Mouse (Mus musculus): Measurements from ENCODE around the gene Rnf34. TPM values are rescaled to one million over a fixed set of nuclear protein-coding genes. Genes with fewer than 3 reads are reported as not detected.

Gene Rnf34
- polyA plus RNA-seq, 1 experiment from 2014 or later = 55.5 TPM

DNA sequence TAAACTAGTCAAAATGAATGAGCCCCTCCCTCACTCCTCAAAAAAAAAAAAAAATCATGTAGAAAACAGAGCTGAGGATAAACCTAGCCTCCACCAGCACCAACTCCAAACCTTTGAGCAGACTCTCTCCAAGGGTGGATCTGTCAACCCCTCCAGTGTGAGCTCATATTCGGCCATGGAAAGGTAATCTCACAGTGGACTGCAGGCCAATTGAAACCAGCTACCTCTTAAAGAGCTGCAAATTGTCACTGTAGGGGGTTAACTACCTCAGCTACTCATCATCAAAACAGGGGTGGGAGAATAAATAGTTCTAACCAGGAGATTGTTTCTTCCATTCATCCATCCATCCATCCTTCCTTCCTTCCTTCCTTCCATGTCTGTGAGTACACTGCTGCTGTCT, 57.3 kb downstream of the Rnf34 start:
- no peaks in the 10 kb centered on the region for H3K36me3 ChIP-seq
- WGBS = 96% methylated on average over 1 of the region's 1 CpGs
- H3K4me3 ChIP-seq (replicated peaks) = no peak overlapping the region
- H3K9ac ChIP-seq (replicated peaks) = no peak overlapping the region
- H3K4me1 ChIP-seq (replicated peaks) = no peaks in the 10 kb centered on the region
- no peaks in the 10 kb centered on the region for H3K9me3 ChIP-seq
- H3K27me3 ChIP-seq = no peaks in the 10 kb centered on the region
- no peak for ATAC-seq
- H3K27ac ChIP-seq = no peak overlapping the region
- no peak overlapping the region for H3K4me2 ChIP-seq (replicated peaks)

DNA sequence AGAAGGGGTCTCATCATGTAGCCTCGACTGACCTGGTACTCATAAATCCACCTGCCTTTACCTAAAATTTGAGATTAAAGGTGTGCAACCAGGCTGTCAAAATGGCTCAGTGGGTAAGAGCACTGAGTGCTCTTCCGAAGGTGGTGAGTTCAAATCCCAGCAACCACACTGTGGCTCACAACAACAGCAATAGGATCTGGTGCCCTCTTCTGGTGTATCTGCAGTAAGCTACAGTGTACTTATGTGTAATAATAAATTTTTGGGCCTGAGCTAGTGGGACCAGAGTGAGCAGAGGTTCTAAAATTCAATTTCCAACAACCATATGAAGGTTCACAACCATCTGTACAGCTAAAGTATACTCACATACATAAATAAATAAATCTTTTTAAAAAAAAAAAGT, 58.2 kb downstream of the Rnf34 start:
- WGBS = 95% methylated on average over 2 of the region's 2 CpGs
- Histone ChIP-seq H3K36me3 (no peaks in the 10 kb centered on the region), H3K4me2 (replicated peaks) (no peak overlapping the region), H3K4me1 (replicated peaks) (no peaks in the 10 kb centered on the region), H3K4me3 (replicated peaks) (no peak overlapping the region), H3K9me3 (no peaks in the 10 kb centered on the region), H3K9ac (replicated peaks) (no peak overlapping the region), H3K27me3 (no peaks in the 10 kb centered on the region), H3K27ac (no peak overlapping the region)
- ATAC-seq = no peak

DNA sequence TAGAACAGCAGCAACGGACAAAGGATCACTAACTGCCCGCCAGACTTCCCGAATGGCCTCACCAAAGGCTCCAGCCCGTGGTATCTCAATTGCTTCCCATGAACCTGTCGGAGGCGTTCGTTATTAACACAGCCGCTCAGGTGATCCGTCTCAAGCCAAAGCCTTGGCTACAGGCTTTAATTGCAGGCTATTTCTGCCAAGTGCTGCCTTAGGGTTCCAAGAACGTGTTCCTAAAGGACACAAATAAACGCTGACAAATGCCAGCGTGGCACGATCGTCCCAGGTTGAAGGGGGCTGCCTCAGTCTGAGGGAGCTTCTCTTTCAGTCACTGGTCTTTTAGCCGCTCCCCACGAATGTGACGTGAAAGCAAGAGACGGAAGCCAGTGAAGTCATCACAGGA, 59.6 kb downstream of the Rnf34 start:
- Histone ChIP-seq H3K36me3 (0 out of 2 replicates have a peak, but pooled peaks cover 2% of the 10 kb centered on the region), H3K9ac (replicated peaks) (no peak overlapping the region), H3K4me1 (replicated peaks) (no peaks in the 10 kb centered on the region), H3K4me3 (replicated peaks) (no peak overlapping the region), H3K9me3 (no peaks in the 10 kb centered on the region), H3K27me3 (no peaks in the 10 kb centered on the region), H3K4me2 (replicated peaks) (no peak overlapping the region), H3K27ac (no peak overlapping the region)
- ATAC-seq = no peak
- 89% methylated on average over 18 of the region's 18 CpGs for WGBS

DNA sequence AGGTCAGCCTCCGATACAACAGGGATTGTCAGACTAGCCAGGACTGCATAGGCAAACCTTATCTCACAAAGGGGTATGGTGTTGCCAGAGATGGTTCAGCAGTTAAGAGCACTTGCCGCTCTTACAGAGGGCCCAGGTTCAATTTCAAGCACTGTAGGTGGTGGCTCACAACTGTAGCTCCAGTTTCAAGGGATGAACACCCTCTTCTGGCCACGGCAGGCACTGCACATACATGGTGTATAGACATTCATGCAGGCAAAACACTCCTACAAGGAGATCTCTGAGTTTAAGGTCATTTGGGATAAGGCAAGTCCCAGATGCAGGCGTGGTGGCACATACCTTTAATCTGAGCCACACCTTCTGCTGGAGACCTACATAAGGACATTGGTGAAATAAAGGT, 63.0 kb downstream of the Rnf34 start:
- H3K4me2 ChIP-seq (replicated peaks) = no peak overlapping the region
- 95% methylated on average over 4 of the region's 4 CpGs for WGBS

DNA sequence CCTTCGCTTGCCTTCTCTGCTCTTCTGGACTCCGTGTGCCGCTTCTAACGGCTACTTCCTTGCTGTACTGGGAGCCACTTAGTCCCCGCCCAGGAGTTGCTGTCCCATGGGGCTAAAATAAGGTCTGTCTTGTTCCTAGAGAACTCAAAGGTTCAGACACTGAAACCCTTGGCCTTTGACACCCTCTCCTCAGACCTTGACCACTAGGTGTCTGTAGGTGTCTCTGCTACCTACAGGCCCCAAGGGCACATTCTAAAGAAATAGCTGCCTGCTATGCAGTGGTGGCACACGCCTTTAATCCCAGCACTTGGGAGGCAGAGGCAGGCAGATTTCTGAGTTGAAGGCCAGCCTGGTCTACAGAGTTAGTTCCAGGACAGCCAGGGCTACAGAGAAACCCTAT, 66.3 kb downstream of the Rnf34 start:
- H3K36me3 ChIP-seq = 0 out of 2 replicates have a peak, but pooled peaks cover 11% of the 10 kb centered on the region
- H3K9ac ChIP-seq (replicated peaks) = no peak overlapping the region
- 94% methylated on average over 6 of the region's 6 CpGs for WGBS
- no peaks in the 10 kb centered on the region for H3K4me1 ChIP-seq (replicated peaks)
- H3K4me2 ChIP-seq (replicated peaks) = no peak overlapping the region
- H3K9me3 ChIP-seq = no peaks in the 10 kb centered on the region
- ATAC-seq = no peak
- H3K27ac ChIP-seq = no peak overlapping the region
- H3K27me3 ChIP-seq = no peaks in the 10 kb centered on the region
- H3K4me3 ChIP-seq (replicated peaks) = no peak overlapping the region

More for the DNA sequence above, 63.0 kb downstream of the Rnf34 start:
- H3K9ac ChIP-seq (replicated peaks) = no peak overlapping the region
- 0 out of 2 replicates have a peak, but pooled peaks cover 11% of the 10 kb centered on the region for H3K36me3 ChIP-seq
- ATAC-seq = no peak
- no peaks in the 10 kb centered on the region for H3K9me3 ChIP-seq
- H3K4me1 ChIP-seq (replicated peaks) = no peaks in the 10 kb centered on the region
- no peaks in the 10 kb centered on the region for H3K27me3 ChIP-seq
- no peak overlapping the region for H3K27ac ChIP-seq
- no peak overlapping the region for H3K4me3 ChIP-seq (replicated peaks)

DNA sequence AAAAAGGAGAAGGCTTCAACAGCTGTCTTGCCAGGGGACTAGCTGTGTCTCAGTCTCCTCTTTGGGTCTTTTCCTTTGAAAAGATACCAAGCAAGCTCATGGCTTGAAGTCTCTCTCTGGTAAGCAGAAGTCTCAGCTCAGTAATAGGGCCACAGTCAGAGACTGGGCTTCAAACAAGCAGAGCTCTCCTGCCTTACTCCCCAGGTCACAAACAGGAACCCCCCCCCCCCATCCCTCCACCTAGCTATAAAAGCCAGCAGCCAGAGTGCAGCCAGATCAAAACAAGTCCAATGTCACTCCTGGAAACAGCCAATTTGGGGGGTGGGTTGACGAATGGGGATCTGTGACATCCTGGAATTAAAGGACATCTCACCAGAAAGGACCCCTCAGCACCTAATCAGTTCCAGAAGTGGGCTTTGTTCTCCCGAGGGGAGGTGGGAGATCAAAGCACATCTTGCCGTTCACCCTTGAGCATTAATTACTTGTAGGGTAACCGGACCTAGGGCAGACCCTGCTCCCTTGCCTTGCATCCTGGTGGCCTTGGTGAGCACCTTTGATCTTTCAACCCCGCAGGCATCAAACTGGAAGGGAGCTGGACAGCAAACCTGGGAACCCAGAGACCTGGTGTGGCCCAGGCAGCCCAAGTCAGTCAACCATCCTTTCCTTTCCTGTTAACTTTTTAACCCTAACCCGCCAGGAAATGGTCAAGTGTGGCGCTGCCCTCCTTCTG, 68.3 kb downstream of the Rnf34 start:
- H3K9me3 ChIP-seq = no peaks in the 10 kb centered on the region
- no peak overlapping the region for H3K4me3 ChIP-seq (replicated peaks)
- H3K27ac ChIP-seq = no peak overlapping the region
- no peaks in the 10 kb centered on the region for H3K27me3 ChIP-seq
- WGBS = 51% methylated on average over 7 of the region's 7 CpGs
- no peak for ATAC-seq
- H3K36me3 ChIP-seq = 0 out of 2 replicates have a peak, but pooled peaks cover 11% of the 10 kb centered on the region
- no peaks in the 10 kb centered on the region for H3K4me1 ChIP-seq (replicated peaks)
- H3K4me2 ChIP-seq (replicated peaks) = no peak overlapping the region
- no peak overlapping the region for H3K9ac ChIP-seq (replicated peaks)

DNA sequence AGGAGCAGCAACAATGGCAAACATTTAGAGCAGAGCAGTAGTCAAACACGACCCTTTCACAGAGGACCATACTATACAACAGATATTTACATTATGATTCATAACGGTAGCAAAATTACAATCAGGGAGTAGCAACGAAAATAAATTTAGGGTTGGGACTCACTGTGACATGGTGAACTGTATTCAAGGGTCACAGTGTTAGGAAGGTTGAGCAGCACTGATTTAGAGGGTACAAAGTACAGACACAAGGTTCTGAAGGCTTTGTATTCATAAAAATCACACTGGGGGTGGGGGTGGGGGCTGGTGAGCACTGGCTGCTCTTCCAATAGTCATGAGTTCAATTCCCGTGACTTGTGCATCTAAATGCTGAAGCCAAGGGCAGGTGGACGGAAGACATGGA, 70.7 kb downstream of the Rnf34 start:
- H3K27ac ChIP-seq = no peak overlapping the region
- no peaks in the 10 kb centered on the region for H3K27me3 ChIP-seq
- WGBS = 91% methylated on average over 5 of the region's 5 CpGs
- 0 out of 2 replicates have a peak, but pooled peaks cover 2% of the 10 kb centered on the region for H3K4me1 ChIP-seq (replicated peaks)
- ATAC-seq = no peak
- no peaks in the 10 kb centered on the region for H3K36me3 ChIP-seq
- no peak overlapping the region for H3K9ac ChIP-seq (replicated peaks)
- H3K9me3 ChIP-seq = no peaks in the 10 kb centered on the region
- no peak overlapping the region for H3K4me2 ChIP-seq (replicated peaks)
- H3K4me3 ChIP-seq (replicated peaks) = no peak overlapping the region

Other genes starting within 250 kb of the Rnf34 start
- gene Ift81, start 235.5 kb upstream of the Rnf34 start, polyA plus RNA-seq (2015; fragmentation: Nextera tagmentation; extraction: Ambion mirVana) = 76.2 and 84.5 TPM in 2 replicates
- 2.3 and 2.7 TPM in 2 replicates for gene P2rx7, start 206.1 kb upstream of the Rnf34 start, polyA plus RNA-seq (2015; fragmentation: Nextera tagmentation; extraction: Ambion mirVana)
- gene P2rx4, start 142.5 kb upstream of the Rnf34 start, polyA plus RNA-seq (2015; fragmentation: Nextera tagmentation; extraction: Ambion mirVana) = 10.3 and 14.5 TPM in 2 replicates
- 45.3 and 47.1 TPM in 2 replicates for gene Camkk2, start 70.6 kb upstream of the Rnf34 start, polyA plus RNA-seq (2015; fragmentation: Nextera tagmentation; extraction: Ambion mirVana)
- gene Anapc5, start 28.7 kb upstream of the Rnf34 start, polyA plus RNA-seq (2015; fragmentation: Nextera tagmentation; extraction: Ambion mirVana) = 527 and 540 TPM in 2 replicates
- gene Kdm2b, start 139.8 kb downstream of the Rnf34 start, polyA plus RNA-seq (2015; fragmentation: Nextera tagmentation; extraction: Ambion mirVana) = 116 and 117 TPM in 2 replicates
- gene Orai1, start 165.0 kb downstream of the Rnf34 start, polyA plus RNA-seq (2015; fragmentation: Nextera tagmentation; extraction: Ambion mirVana) = 8.6 and 10.5 TPM in 2 replicates
- 0.32 TPM in 1 of 2 replicates, not detected in the other for gene Morn3, start 197.0 kb downstream of the Rnf34 start, polyA plus RNA-seq (2015; fragmentation: Nextera tagmentation; extraction: Ambion mirVana)
- 12.8 and 14.6 TPM in 2 replicates for gene Tmem120b, start 218.4 kb downstream of the Rnf34 start, polyA plus RNA-seq (2015; fragmentation: Nextera tagmentation; extraction: Ambion mirVana)